Mouse (Mus musculus) E14TG2a.4 (cell line): Measurements from ENCODE around the gene Bcam.

ENCODE experiments used
- H3K27me3 ChIP-seq: 2 replicates; pipeline ENCODE4 v1.6.1; 2014; ENCODE audit warnings: low read length, control low read depth; ENCODE audit not compliant: insufficient read depth
- H3K36me3 ChIP-seq: 2 replicates; pipeline ENCODE4 v1.6.1; 2014; ENCODE audit warnings: low read length, control low read depth; ENCODE audit not compliant: insufficient read depth
- H3K4me1 ChIP-seq: replicated peaks from 2 replicates; pipeline ENCODE4 v1.6.1; 2014; ENCODE audit warnings: low read depth, low read length, control low read depth
- H3K4me3 ChIP-seq: replicated peaks from 2 replicates; pipeline ENCODE4 v1.5.1; 2014; ENCODE audit warnings: mild to moderate bottlenecking, low read length
- H3K9me3 ChIP-seq: 2 replicates; pipeline ENCODE4 v1.6.1; 2014; ENCODE audit warnings: low read length, control low read depth
- CTCF ChIP-seq: conservative IDR thresholded peaks from 2 replicates; pipeline ENCODE4 v1.5.1; 2014; ENCODE audit warnings: low read length
- NANOG ChIP-seq: IDR thresholded peaks from 2 replicates; pipeline ENCODE4 v1.6.1; 2014; ENCODE audit warnings: borderline replicate concordance, low read length, mixed read lengths
- POU5F1 ChIP-seq: IDR thresholded peaks from 2 replicates; pipeline ENCODE4 v1.6.1; 2014; ENCODE audit warnings: low read length, borderline replicate concordance

Gene Bcam

GRCm38 (mm10) chr7:19746426-19747201 is 24.2 kb downstream of the Bcam start:
- Histone ChIP-seq H3K27me3 (no peaks in the 10 kb centered on the region), H3K4me3 (peak overlapping the region; percentile 100), H3K9me3 (no peaks in the 10 kb centered on the region), H3K36me3 (peaks cover 36% of the 10 kb centered on the region), H3K4me1 (peaks cover 75% of the 10 kb centered on the region)
- no peak for TF ChIP-seq CTCF
- no peak for TF ChIP-seq POU5F1
- TF ChIP-seq NANOG: no peak

DNA sequence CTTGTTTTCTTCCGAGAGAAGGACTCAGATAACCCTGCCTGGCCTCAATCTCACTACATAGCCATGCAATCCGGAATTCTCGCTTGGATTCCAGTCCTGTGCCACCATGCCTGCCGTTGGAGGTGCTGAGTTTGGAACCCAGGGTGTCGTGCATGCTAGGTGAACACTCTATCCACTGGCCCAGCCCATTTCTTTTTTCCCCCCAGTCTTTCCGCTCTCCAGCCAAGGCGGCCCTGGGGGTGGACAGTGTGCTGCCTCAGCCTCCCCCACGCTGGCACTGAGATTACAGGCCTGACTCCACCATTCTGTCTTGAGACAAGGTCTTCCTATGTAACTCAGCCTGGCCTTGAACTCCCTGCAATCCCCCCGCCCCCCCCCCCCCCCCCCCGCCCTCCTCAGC is 24.8 kb downstream of the Bcam start:
- no peaks in the 10 kb centered on the region for H3K9me3 ChIP-seq
- peaks cover 75% of the 10 kb centered on the region for H3K4me1 ChIP-seq
- H3K36me3 ChIP-seq: peaks cover 38% of the 10 kb centered on the region
- H3K27me3 ChIP-seq: no peaks in the 10 kb centered on the region
- TF ChIP-seq CTCF (no peak), NANOG (no peak), POU5F1 (no peak)
- peak overlapping the region; percentile 100 for H3K4me3 ChIP-seq

- Histone ChIP-seq H3K4me3 (peak overlapping the region; percentile 100), H3K9me3 (no peaks in the 10 kb centered on the region), H3K36me3 (peaks cover 44% of the 10 kb centered on the region), H3K27me3 (no peaks in the 10 kb centered on the region), H3K4me1 (peaks cover 70% of the 10 kb centered on the region)
- TF ChIP-seq POU5F1: no peak
- TF ChIP-seq NANOG: no peak
- no peak for TF ChIP-seq CTCF
Measured at GRCm38 (mm10) chr7:19744590-19745385, 26.0 kb downstream of the Bcam start.

DNA sequence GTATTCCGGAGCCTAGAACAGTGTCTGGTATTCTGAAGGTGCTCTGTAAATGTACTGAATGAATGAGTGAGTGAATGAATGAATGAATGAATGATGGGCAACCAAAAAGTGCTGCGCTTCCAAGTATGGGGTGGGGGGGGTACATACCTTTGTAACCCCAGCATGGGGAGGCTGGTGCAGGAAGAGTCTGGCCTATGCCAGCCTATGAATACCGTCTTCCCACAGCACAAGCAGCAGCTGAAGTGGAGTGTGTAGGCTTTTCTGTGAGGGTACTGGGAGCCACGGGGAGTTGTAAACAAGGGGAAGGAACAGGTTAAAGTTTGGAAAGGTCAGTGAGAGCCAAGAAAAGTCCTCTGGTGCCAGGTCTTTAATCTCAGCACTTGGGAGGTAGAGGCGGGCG is 27.0 kb downstream of the Bcam start:
- no peaks in the 10 kb centered on the region for H3K9me3 ChIP-seq
- peaks cover 53% of the 10 kb centered on the region for H3K36me3 ChIP-seq
- peaks cover 80% of the 10 kb centered on the region for H3K4me1 ChIP-seq
- TF ChIP-seq NANOG (no peak), CTCF (no peak), POU5F1 (no peak)
- H3K27me3 ChIP-seq: no peaks in the 10 kb centered on the region
- peak overlapping the region; percentile 45 for H3K4me3 ChIP-seq

DNA sequence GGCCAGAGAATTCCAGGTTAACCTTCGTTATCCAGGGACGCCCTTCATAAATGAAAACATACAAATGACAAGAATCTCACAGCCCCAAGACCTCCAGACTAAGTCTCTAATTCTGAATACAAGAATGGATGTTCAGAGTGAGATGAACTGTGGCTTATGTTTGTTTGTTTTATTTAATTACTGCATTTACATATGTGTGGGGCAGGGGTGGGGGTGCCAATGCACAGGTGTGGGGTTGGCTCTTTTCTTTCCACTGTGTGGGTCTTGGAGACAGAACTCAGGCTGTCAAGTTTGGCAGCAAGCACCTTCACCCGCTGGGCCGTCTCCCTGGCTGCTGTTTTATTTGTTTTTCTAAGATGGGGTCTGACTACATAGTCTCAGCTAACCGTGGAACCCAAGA is 28.3 kb downstream of the Bcam start:
- Histone ChIP-seq H3K36me3 (peaks cover 63% of the 10 kb centered on the region), H3K4me3 (peak overlapping the region; percentile 50; the same call in 1 of the 2 replicates), H3K27me3 (no peaks in the 10 kb centered on the region), H3K4me1 (peaks cover 85% of the 10 kb centered on the region), H3K9me3 (no peaks in the 10 kb centered on the region)
- no peak for TF ChIP-seq NANOG
- peak; percentile 14; the same call in 1 of the 2 replicates for TF ChIP-seq POU5F1

DNA sequence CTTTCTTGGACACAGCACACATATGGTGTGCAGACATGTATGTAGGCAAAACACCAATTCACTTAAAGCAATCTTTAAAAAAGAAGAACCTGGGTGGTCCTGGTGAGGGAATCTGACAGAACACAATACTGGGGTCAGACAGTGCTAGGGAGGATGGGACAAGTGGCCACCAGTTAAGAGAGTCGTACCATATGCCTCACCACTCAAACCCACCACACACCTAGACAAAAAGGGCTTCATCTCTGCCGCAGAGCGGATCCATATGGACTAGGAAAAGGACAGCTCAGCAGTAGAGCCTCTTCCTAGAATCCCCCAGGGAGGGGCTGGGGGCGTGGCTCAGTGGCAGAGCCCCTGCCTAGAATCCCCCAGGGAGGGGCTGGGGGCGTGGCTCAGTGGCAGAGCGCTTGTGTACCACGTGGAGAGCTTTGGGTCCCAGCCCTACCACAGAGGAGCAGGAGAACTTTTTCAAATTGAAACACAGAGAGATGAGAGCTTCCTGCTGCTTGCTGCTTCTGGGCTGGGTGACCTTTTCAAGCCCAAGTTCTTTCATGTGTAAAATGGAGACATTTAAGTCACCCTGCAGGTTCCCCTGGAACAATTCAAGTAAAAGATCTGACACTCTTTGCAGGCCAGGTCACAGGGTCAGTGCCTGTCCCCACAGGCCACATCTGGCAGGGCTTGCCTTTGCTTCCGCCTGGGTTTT is 29.3 kb downstream of the Bcam start:
- peaks cover 70% of the 10 kb centered on the region for H3K36me3 ChIP-seq
- TF ChIP-seq NANOG (peak; percentile 72; the same call in 1 of the 2 replicates), POU5F1 (no peak), CTCF (no peak)

GRCm38 (mm10) chr7:19740269-19740668 is 30.5 kb downstream of the Bcam start:
- H3K36me3 ChIP-seq: peaks cover 73% of the 10 kb centered on the region

More for the DNA sequence above, 29.3 kb downstream of the Bcam start:
- Histone ChIP-seq H3K9me3 (peaks cover under 1% of the 10 kb centered on the region), H3K4me1 (peaks cover 82% of the 10 kb centered on the region), H3K4me3 (peak overlapping the region; percentile 64), H3K27me3 (no peaks in the 10 kb centered on the region)

DNA sequence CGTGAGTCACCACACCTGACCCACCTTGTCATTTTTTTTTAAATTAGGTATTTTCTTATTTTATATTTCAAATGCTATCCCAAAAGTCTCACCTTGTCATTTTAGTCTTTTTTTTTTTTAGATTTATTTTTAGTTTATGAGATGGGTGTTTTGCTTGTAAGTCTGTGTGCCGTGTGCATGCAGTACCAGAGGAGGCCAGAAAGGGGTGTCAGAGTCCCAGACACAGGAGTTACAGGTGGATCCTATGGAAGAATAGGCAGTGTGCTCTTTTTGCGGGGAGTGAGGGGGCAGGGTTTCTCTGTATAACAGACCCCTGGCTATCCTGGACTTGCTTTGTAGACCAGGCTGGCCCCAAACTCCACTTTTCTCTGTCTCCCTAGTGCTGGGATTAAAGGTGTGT is 32.0 kb downstream of the Bcam start:
- peaks cover 73% of the 10 kb centered on the region for H3K36me3 ChIP-seq
- TF ChIP-seq POU5F1: no peak
- peak; percentile 32; the same call in 1 of the 2 replicates for TF ChIP-seq CTCF

More at GRCm38 (mm10) chr7:19740269-19740668, 30.5 kb downstream of the Bcam start:
- TF ChIP-seq POU5F1: no peak
- TF ChIP-seq CTCF: peak; percentile 34
- Histone ChIP-seq H3K9me3 (peaks cover 10% of the 10 kb centered on the region), H3K27me3 (no peaks in the 10 kb centered on the region), H3K4me1 (peaks cover 71% of the 10 kb centered on the region), H3K4me3 (peak overlapping the region; percentile 64)

More for the DNA sequence above, 32.0 kb downstream of the Bcam start:
- Histone ChIP-seq H3K27me3 (no peaks in the 10 kb centered on the region), H3K9me3 (peaks cover 10% of the 10 kb centered on the region), H3K4me3 (no peak overlapping the region), H3K4me1 (peaks cover 71% of the 10 kb centered on the region)
